Mouse (Mus musculus) kidney, postnatal 14 days (tissue): ENCODE data around the gene Ebf4.

Experiments
- DNase-seq: peaks from one replicate; pipeline ENCODE4 v3.0.0; 2022; ENCODE audit warnings: mixed read lengths

The Ebf4 gene

DNA sequence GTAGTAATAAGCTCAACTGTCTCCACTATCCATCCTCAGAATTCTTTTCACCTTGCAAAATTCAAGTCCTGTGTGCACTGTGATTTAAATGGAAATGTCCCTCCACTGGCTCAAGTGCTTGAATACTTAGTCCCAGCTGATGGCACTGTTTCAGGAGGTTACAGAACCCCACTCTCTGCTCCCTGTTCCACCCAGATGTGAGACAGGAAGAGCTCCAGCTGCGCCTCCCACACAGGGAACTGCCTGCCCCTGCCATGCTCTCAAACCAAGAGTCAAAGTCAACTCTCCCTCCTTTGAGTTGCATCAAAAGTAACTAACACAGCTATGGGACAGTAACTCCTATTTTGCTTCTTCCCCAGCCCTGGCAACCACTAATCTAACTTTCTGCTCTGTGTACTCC lies 91.2 kb downstream of the Ebf4 start:
- DNase-seq, result no peak

DNA sequence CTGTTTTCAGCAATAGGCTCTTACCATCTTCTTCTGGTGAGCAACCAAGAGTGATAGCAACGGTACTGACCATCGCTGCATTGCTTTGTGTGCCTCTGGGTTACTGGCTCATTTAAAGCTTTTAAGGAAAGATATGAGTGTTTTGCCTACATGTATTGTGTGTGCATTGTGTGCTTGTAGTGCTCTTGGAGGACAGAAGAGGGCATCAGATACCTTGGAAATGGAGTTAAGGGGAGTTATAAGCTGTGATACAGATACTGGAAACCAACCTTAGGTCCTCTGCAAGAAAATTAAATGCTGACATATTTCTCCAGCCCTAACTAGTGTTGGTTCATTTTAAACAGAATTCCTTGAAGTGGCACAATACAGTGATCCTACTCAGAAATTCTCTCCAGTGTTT lies 93.8 kb downstream of the Ebf4 start:
- DNase-seq, result no peak

DNA sequence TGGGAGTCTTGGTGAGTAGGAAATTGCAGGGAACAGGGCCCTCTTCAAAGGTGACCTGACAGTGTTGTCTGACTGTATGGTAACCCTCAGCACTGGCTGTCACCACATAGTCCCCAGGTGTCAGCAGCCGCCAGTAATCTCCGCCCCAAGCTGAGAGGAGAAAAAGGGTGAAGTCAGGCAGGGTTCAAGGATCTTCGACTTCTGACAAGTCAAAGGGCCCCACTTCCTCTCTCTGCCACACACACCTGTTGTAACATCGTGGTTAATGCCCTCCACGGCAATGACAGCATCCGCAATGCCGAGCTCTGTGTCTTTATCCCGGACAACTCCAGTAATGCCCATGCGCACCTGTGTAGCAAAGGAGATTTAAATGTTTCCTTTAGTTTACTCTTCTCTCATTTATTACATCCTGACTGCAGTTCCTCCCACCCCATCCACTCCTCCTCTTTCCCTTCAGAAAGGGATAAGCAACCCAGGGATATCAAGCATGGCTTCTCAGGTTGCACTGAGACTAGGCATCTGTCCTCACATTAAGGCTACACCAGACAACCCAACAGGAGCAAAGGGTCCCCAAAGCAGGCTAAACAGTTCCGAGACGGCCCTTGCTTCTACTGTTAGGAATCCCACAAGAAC lies 96.1 kb downstream of the Ebf4 start:
- no peak for DNase-seq

DNA sequence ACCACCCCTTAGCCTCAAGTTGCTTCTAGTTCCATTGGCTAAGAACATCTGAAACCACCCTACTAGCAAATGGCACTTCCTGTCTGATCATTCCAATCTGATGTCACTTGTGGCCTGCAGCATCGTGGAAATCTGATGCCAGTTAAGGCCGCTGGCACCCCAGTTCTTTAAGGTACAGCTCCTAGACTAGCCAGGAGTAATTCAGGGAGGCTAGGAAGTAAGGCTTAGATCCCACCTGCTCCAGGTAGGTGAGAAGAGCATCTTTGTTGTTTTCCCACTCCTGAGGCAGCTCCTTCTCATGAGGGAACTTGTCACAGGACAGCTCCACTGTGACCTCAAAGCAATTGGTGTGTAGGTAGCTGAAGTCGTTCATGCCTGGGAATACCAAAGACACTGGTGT lies 97.9 kb downstream of the Ebf4 start:
- no peak for DNase-seq

DNA sequence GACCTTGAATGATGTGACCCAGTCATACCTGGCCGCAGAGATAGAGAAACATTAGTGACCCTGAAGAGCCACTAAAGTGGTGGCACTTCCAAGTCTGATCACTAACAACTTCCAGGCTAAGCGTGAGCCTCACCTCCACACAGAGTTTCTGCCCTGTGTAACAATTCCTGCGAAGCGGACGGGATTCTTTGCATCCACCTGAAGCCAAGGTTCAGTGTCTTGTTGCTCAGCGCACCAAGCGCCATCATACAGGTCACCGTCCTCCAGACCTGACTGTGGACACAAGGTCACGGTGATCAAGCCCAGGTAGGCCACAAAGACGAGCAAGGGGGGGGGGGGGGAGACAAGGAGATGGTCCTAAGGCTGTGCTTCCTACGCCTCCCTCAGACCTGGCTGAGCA lies 100.7 kb downstream of the Ebf4 start:
- no peak for DNase-seq

DNA sequence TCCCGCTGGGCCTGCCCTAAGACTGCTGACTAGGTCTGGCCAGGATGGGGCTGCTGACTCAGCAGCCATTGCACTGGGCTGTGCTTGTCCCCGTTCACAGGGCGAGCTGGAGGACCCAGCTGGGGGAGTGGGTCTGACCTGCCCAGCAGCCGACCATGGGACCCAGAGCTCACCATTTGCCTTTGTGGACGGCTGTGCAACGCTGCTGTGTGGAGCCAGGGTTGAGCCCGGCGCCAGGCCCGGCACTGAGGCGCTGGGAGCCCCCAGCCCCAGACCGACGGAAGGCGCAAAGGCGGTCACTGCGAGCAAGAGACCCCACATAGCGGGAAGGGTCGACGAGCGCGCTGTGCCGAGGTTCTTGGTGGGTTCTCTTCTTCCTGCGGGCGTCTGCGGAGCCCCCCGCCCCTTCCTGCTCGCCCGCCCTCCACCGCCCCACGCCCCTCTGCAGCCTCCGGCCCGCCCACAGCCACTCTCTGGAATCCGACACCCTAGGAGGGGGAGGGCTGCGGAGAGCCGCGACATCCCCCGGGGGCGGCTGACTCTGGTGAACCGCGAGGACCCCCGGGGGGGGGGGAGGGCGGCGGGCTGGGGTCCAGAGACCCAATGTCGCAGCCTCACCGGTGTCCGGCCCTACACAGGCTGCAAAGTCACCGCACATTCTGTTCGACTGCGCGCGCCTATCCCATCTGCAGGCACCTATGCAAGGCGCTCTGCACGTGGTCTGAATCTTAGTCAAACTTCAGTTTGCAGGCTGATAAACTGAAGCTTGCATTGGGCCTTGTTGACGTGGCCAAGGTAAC lies 102.4 kb downstream of the Ebf4 start, which contains the start of gene Cpxm1:
Gene Cpxm1, minus strand, starts transcription at position 389 of the 800 bp plus-strand sequence.
- peak; percentile 34 for DNase-seq

DNA sequence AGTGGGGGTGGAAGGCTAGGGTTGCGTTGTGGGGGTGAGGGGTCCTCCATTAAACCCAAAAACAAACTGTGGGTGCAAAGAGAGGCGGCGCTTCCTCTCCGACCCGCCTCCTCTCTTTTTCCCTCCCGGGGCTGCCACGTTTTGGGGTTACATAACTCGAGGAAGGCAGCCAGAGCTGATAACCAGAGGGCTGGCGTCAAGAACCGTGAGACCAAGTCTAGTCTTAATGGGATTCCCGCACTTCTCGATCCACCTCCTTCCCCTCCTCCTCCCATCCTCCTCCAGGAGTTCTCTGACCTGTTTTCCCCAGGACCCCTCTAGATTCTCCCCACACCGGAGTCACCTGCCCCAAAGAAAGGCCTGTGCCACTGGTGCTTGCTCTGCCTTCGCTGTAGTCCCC lies 103.1 kb downstream of the Ebf4 start:
- peak; percentile 11 for DNase-seq

DNA sequence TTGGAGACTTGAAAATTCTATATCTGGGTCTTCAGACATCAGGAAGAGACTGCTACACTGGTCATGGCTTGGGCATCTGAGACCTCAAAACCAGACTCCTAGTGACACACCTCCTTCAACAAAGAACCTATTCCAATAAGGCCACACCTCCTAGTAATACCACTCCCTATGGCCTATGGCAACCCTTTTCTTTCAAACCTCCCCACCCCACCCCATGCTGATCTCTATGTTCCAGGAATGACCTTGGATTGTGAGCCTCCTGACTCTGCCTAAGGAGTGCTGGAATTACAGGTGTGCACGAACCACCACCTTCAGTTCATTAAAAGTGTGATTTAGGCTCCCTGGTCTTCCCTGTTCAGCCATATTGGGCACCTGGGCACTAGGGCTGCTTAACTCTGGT lies 105.1 kb downstream of the Ebf4 start:
- no peak for DNase-seq

DNA sequence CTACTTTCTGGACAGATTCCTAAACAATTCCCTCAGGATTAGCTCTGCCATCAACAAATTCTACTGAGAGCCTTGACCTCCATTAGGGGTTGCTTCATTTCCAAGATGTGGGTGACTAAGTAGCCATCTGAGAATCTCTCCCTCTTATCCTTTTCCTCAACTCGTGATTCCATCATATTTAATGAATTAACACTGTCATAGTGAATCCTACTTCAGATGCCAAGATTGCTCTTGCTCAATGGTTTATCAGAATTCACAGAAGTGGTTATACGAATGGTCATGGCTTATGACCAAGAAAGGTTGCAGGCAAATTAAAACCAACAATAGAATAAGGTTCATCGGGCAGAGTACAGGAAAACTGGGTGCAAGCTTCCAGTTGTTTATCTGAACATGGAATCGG lies 106.9 kb downstream of the Ebf4 start:
- no peak for DNase-seq

DNA sequence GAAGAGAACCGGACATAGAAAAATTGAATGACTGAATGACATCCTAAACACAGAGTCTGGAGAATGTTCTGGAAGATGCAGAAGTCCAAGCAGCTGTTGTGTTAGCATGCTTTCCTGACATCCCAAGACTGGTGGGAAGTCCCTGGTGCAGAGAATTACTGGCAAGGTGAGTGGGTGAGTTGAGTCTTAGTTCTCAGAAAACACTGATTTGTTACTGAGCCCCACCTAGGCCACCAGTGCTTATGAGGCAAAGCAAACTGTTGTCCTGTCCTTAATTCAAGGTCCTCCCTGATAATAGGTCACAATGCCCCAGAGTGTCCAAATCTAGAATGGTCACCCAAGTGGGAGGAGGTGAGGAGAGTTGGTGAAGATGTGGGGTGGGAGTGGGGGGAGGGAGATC lies 110.0 kb downstream of the Ebf4 start, which contains the start of the genes Gm28372 and 1700020A23Rik:
Gene Gm28372, plus strand, starts transcription at position 301 of the 400 bp plus-strand sequence.
Gene 1700020A23Rik, plus strand, starts transcription at position 321 of the 400 bp plus-strand sequence.
- DNase-seq, result no peak

DNA sequence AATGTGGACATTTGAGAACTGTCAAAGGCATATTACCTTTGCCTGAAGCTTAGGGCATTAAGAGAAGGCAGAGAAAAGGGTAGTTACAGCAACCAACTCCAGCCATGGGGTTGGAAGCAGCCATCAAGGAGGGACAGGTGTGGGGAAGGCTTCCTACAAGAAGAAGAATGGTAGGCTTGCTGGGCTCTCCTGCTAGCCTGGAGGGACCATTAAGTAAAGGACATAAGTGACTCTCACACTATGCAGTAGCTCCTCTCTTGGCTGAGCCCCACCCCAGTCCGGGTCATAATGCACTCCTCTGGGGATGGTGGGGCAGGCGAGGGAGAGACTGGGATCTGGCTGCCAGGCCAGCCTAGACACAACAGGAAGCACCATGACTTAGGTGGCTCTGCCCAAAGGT lies 111.2 kb downstream of the Ebf4 start, which contains the start of gene Tmem239:
Gene Tmem239, plus strand, starts transcription at position 301 of the 400 bp plus-strand sequence.
- DNase-seq, result no peak

DNA sequence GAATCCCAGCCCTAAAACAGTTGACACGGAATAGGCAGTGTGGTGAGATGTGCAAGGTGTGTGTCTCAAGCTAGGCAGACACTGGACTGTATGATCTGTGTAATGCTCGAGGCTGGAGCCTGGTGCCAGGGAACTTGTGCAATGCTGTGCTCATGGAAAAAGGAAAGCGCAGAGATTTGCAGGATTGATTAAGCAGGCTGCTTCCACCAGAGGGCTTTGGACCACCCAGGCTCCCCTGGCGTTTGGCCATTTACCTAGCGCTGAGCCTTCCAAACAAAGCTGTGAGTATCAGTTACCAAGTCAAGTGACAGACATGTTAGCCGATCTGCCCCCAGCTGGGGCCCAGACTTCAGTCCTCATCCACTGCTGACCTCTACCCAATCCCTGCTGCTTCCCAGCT lies 113.2 kb downstream of the Ebf4 start:
- DNase-seq, result no peak

DNA sequence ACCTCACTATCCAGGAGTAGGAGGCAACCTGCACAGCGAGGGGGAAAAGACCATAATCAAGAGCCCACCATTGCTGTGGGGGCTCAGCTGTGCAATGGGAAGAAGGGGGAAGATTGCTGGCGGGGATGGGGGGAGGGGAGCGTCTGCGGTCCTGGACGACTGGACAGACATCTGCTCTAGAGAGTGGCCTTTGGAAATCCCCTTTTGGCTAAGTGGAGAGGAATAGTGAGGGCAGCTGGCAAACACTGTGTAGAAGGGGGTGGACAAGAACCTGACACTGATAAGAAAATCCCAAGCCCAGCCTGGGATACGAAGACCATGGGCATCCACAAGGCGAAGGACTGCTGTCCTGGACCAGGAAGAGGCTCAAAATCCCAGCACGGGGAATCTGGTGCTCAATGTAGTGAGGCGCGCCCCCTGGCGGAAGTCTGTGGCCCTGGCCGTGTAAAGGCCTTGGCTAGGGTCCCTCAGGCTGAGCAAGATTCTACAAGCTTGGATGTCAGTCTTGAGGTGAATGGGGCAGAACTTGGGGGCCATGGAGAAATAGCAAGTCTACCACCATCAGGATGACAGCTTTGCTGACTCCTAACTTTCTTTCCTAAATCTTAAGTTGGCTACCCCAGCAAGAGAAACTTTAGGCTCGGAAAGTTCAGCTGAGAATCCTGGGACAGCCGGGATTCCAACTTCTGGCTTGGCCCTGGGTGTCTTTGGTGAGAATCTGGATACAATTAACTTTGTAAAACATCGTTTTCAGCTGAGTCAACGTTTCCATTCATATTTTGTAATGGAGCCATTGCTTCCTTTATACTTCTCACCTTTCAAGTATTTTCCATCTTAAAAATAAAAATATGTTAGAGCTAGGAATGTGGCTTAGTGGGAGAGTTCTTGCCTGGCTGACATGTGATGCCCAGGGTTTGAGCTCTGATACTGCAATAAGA lies 116.9 kb downstream of the Ebf4 start:
- peak; percentile 86 for DNase-seq

DNA sequence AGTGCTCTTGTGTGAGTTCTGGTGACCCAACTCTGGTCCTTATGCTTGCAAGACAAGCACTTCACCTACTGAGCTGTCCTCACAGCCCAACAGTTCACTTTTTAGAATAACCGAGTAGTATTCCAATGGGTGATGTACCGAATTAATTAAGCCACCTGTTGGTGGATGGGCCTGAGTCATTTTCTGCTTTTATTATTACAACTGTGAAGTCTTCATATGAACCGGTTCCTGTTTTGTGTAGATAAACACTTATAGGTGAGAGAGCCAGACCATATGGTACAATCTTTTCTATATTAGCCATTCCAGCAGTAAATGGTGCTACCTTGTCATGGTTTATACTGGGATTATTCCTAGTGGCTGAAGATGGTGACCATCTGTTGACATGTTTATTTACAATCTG lies 117.8 kb downstream of the Ebf4 start:
- no peak for DNase-seq

DNA sequence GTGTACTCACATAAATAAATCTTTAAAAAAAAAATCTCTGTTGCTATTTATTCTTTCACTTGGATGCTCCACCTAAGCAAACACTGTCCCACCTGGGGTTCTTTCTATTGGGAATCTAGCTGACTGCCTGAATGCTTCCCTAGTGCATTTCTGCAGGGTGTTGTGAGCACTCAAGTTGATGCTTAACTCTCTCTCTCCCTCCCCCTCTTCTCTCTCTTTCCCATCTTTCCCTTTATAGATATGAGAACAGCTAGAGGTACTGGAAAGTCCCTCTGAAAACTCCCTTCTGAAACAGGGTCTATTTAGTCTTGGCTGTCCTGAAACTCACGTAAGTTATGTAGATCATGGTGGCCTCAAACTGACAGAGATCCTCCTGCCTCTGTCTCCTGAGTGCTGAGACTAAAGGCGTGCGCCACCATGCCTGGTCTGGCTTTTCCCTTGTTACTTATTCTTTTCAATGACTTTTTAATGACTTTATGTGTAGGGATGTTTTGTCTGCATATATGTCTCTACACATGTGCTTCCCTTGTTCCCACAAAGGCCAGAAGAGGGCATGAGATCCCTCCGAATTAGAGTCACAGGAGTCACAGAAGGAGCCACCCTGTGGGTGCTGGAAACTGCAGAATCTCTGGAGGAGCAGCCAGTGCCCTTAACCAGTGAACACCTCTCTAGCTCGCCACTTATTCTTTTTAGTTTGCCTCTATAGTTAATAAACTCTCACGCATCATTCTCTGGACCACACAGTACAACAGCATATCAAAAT lies 119.3 kb downstream of the Ebf4 start:
- DNase-seq, result no peak
